Mouse (Mus musculus): ENCODE measurements around the gene Olfr954. TPM values are rescaled to one million over a fixed set of nuclear protein-coding genes. Genes with fewer than 3 reads are reported as not detected.

Olfr954 gene
- not detected in 2 replicates for polyA plus RNA-seq (2012; rRNA removed)

- TF ChIP-seq CTCF (IDR thresholded peaks at IDR 0.05; ENCODE audit: extremely low read depth, insufficient read length, insufficient replicate concordance, low read depth, low read length) (no peak), POLR2A (IDR thresholded peaks at IDR 0.05; ENCODE audit: low read depth, low read length) (no peak)
- no peaks in the 10 kb centered on the region for H3K27me3 ChIP-seq (ENCODE audit: control insufficient read depth, insufficient read depth, low read length)
- H3K4me1 ChIP-seq (ENCODE audit: control insufficient read depth, insufficient read depth, insufficient read length, low read length), result no peaks in the 10 kb centered on the region
- no peak within 1 kb of the TSS for H3K4me3 ChIP-seq (ENCODE audit: low read depth, low read length)
- H3K36me3 ChIP-seq (ENCODE audit: control insufficient read depth, insufficient read depth, low read length), result no peaks in the 10 kb centered on the region
- 79% methylated on average over 6 of the region's 6 CpGs for WGBS
- no peak within 1 kb of the TSS for H3K27ac ChIP-seq (ENCODE audit: insufficient read depth, low read depth, low read length)
These were observed at the start of gene Olfr954 for GRCm38 (mm10) chr9:39456401-39456800. Gene Olfr954 (plus strand): TSS chr9:39456701.

GRCm38 (mm10) chr9:39427048-39427447 is 29.5 kb upstream of the Olfr954 start, which contains the start of gene Olfr952:
Gene Olfr952 (minus strand): TSS chr9:39427148.
- H3K27me3 ChIP-seq (ENCODE audit: control insufficient read depth, insufficient read depth, low read length), result no peaks in the 10 kb centered on the region
- no peak within 1 kb of the TSS for H3K4me3 ChIP-seq (ENCODE audit: low read depth, low read length)
- H3K4me1 ChIP-seq (ENCODE audit: control insufficient read depth, insufficient read depth, insufficient read length, low read length), result no peaks in the 10 kb centered on the region
- TF ChIP-seq POLR2A (IDR thresholded peaks at IDR 0.05; ENCODE audit: low read depth, low read length) (no peak), CTCF (IDR thresholded peaks at IDR 0.05; ENCODE audit: extremely low read depth, insufficient read length, insufficient replicate concordance, low read depth, low read length) (no peak)
- H3K36me3 ChIP-seq (ENCODE audit: control insufficient read depth, insufficient read depth, low read length), result no peaks in the 10 kb centered on the region
- no peak within 1 kb of the TSS for H3K27ac ChIP-seq (ENCODE audit: insufficient read depth, low read depth, low read length)

GRCm38 (mm10) chr9:39471844-39472243 is 15.3 kb downstream of the Olfr954 start, which contains the start of gene Olfr955:
Gene Olfr955 (minus strand): TSS chr9:39471944.
- Histone ChIP-seq H3K27me3 (ENCODE audit: control insufficient read depth, insufficient read depth, low read length) (no peaks in the 10 kb centered on the region), H3K27ac (ENCODE audit: insufficient read depth, low read depth, low read length) (no peak within 1 kb of the TSS), H3K4me1 (ENCODE audit: control insufficient read depth, insufficient read depth, insufficient read length, low read length) (no peaks in the 10 kb centered on the region), H3K36me3 (ENCODE audit: control insufficient read depth, insufficient read depth, low read length) (no peaks in the 10 kb centered on the region), H3K4me3 (ENCODE audit: low read depth, low read length) (no peak within 1 kb of the TSS)
- TF ChIP-seq POLR2A (IDR thresholded peaks at IDR 0.05; ENCODE audit: low read depth, low read length), result no peak
- TF ChIP-seq CTCF (IDR thresholded peaks at IDR 0.05; ENCODE audit: extremely low read depth, insufficient read length, insufficient replicate concordance, low read depth, low read length), result no peak
- WGBS, result 38% methylated on average over 1 of the region's 1 CpGs

DNA sequence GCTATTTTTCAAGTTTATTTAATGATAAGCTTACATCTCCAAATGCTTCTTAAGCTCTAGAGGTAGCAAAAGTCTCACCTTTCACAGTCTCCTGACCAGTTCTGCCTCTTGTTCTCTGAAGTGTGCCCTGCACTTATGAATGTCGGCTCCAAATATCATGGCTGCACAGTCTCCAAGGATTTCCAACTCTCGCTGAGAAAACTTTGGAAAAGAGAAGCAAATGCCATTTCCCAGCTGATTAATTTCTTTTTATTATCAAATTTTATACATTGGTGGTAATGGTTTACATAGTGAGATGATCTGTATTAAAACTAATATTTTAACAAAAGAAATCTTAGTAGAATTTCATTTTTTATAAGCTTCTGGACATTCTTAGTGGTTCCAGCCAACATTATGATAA is 37.4 kb downstream of the Olfr954 start, which contains the start of gene Olfr44:
Olfr44 (minus strand) TSS at position 101 of the 400 bp plus-strand sequence.
- Histone ChIP-seq H3K4me1 (ENCODE audit: control insufficient read depth, insufficient read depth, insufficient read length, low read length) (no peaks in the 10 kb centered on the region), H3K27ac (ENCODE audit: insufficient read depth, low read depth, low read length) (no peak within 1 kb of the TSS), H3K4me3 (ENCODE audit: low read depth, low read length) (no peak within 1 kb of the TSS), H3K27me3 (ENCODE audit: control insufficient read depth, insufficient read depth, low read length) (no peaks in the 10 kb centered on the region), H3K36me3 (ENCODE audit: control insufficient read depth, insufficient read depth, low read length) (no peaks in the 10 kb centered on the region)
- WGBS, result 88% methylated on average over 2 of the region's 2 CpGs
- TF ChIP-seq POLR2A (IDR thresholded peaks at IDR 0.05; ENCODE audit: low read depth, low read length) (no peak), CTCF (IDR thresholded peaks at IDR 0.05; ENCODE audit: extremely low read depth, insufficient read length, insufficient replicate concordance, low read depth, low read length) (no peak)

DNA sequence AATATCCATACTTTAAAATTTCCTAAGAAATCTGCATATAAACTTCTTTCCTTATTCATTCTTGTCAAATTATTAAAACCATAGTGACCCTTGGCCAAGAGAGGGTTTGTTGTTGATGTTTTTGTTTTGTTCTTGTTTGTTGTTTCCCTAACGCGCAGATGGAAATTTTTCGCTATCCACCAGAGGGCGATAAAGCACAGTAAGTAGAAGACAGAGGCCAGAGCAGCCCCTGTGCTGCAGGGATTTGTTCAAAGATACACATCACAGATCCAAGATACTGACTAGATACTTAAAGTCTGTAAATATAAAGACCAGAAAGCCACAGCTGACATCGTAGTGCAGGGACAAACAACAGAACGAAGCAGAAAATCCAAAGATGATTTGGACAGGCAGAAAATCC is 52.5 kb downstream of the Olfr954 start:
- no peaks in the 10 kb centered on the region for H3K27me3 ChIP-seq (ENCODE audit: control insufficient read depth, insufficient read depth, low read length)
- no peaks in the 10 kb centered on the region for H3K4me1 ChIP-seq (ENCODE audit: control insufficient read depth, insufficient read depth, insufficient read length, low read length)
- WGBS, result 9% methylated on average over 6 of the region's 6 CpGs
- H3K36me3 ChIP-seq (ENCODE audit: control insufficient read depth, insufficient read depth, low read length), result no peaks in the 10 kb centered on the region
- no peak overlapping the region for H3K4me3 ChIP-seq (ENCODE audit: low read depth, low read length)
- TF ChIP-seq POLR2A (IDR thresholded peaks at IDR 0.05; ENCODE audit: low read depth, low read length), result no peak
- TF ChIP-seq CTCF (IDR thresholded peaks at IDR 0.05; ENCODE audit: extremely low read depth, insufficient read length, insufficient replicate concordance, low read depth, low read length), result no peak
- no peak overlapping the region for H3K27ac ChIP-seq (ENCODE audit: insufficient read depth, low read depth, low read length)

DNA sequence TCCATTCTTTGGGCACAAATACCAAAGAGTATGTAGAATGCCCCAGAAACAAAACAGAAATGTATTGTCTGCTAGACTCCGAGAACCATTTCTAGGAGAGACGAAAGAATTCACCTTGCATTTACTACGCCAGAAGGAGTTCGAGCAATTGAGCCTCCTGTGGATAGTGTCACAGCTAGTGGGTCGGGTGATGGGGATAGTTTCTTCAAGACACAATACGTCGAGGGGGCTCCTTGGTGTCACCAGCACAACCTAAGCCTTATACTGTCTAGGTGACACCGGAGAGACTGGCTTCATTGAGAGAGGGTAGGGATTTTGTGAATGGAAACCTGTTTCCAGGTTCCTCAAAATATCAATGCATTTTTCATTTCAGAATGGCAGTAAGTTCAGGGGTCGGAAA is 52.9 kb downstream of the Olfr954 start:
- TF ChIP-seq POLR2A (IDR thresholded peaks at IDR 0.05; ENCODE audit: low read depth, low read length), result no peak
- H3K27ac ChIP-seq (ENCODE audit: insufficient read depth, low read depth, low read length), result no peak overlapping the region
- H3K4me1 ChIP-seq (ENCODE audit: control insufficient read depth, insufficient read depth, insufficient read length, low read length), result no peaks in the 10 kb centered on the region
- H3K36me3 ChIP-seq (ENCODE audit: control insufficient read depth, insufficient read depth, low read length), result no peaks in the 10 kb centered on the region
- 83% methylated on average over 9 of the region's 9 CpGs for WGBS
- H3K27me3 ChIP-seq (ENCODE audit: control insufficient read depth, insufficient read depth, low read length), result no peaks in the 10 kb centered on the region
- no peak overlapping the region for H3K4me3 ChIP-seq (ENCODE audit: low read depth, low read length)

Other genes starting within 250 kb of the Olfr954 start
- gene Olfr1537, start 206.7 kb upstream of the Olfr954 start, polyA plus RNA-seq (2012; rRNA removed), result not detected in 2 replicates
- gene Olfr945, start 179.9 kb upstream of the Olfr954 start, polyA plus RNA-seq (2012; rRNA removed), result not detected in 2 replicates
- gene Olfr948, start 130.7 kb upstream of the Olfr954 start, polyA plus RNA-seq (2012; rRNA removed), result not detected in 2 replicates
- gene Olfr951, start 69.3 kb upstream of the Olfr954 start, polyA plus RNA-seq (2012; rRNA removed), result not detected in 2 replicates
- not detected in 2 replicates for gene Olfr952, start 29.6 kb upstream of the Olfr954 start, polyA plus RNA-seq (2012; rRNA removed)
- not detected in 2 replicates for gene Olfr955, start 15.2 kb downstream of the Olfr954 start, polyA plus RNA-seq (2012; rRNA removed)
- gene Olfr44, start 37.3 kb downstream of the Olfr954 start, polyA plus RNA-seq (2012; rRNA removed), result not detected in 2 replicates
- not detected in 2 replicates for gene Olfr957, start 59.1 kb downstream of the Olfr954 start, polyA plus RNA-seq (2012; rRNA removed)
- gene Olfr958, start 97.4 kb downstream of the Olfr954 start, polyA plus RNA-seq (2012; rRNA removed), result not detected in 2 replicates
- not detected in 2 replicates for gene Olfr959, start 118.9 kb downstream of the Olfr954 start, polyA plus RNA-seq (2012; rRNA removed)
- 0.22 and 0.74 TPM in 2 replicates for gene AW551984, start 147.7 kb downstream of the Olfr954 start, polyA plus RNA-seq (2012; rRNA removed)
- not detected in 2 replicates for gene Olfr148, start 154.0 kb downstream of the Olfr954 start, polyA plus RNA-seq (2012; rRNA removed)
- gene Olfr960, start 164.7 kb downstream of the Olfr954 start, polyA plus RNA-seq (2012; rRNA removed), result not detected in 2 replicates
- gene Olfr961, start 188.4 kb downstream of the Olfr954 start, polyA plus RNA-seq (2012; rRNA removed), result not detected in 2 replicates
- gene Olfr963, start 210.5 kb downstream of the Olfr954 start, polyA plus RNA-seq (2012; rRNA removed), result not detected in 2 replicates